Mouse (Mus musculus): ENCODE data around the gene Tmc7. TPM values are rescaled to one million over a fixed set of nuclear protein-coding genes. Genes with fewer than 3 reads are reported as not detected.

The Tmc7 gene
- polyA plus RNA-seq, 1 experiment: 1.9 TPM

DNA sequence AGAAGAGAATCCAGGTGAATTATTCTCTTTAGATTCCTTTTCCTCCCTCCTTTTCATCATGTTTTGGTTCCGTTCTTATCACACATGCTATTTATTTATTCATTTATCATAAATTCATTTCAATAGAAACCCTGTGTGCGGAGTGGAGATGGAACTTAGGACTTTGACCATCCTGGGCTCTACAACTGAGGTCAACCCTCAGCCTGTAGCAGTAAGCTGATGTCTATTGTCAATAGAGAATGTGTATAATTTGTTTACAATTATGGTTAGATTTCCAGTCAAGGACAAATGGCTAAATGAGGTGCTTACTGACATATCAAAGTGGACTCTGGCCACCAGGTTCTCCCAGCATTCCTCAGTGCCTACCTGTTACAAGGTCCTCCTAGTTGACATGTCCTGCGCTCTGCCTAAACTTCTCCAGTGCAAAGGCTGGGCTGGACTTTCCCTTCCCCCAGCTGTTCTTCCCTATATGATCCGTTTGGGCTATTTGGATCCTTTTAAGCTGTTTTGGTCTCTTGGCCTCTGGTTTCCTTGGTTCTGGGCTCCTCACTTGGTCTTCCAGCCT, 26.7 kb upstream of the Tmc7 start:
- no peak overlapping the region for H3K27ac ChIP-seq (ENCODE audit: insufficient read depth, low read length)
- H3K4me1 ChIP-seq (ENCODE audit: control insufficient read depth, insufficient read depth, low read length): no peaks in the 10 kb centered on the region
- no peak overlapping the region for H3K4me3 ChIP-seq (ENCODE audit: insufficient read depth, low read length)
- no peak for TF ChIP-seq POLR2A (IDR thresholded peaks at IDR 0.05; ENCODE audit: low read depth, low read length)

- Histone ChIP-seq H3K4me1 (ENCODE audit: control insufficient read depth, insufficient read depth, low read length) (no peaks in the 10 kb centered on the region), H3K4me3 (ENCODE audit: insufficient read depth, low read length) (no peak overlapping the region), H3K27ac (ENCODE audit: insufficient read depth, low read length) (no peak overlapping the region)
- TF ChIP-seq POLR2A (IDR thresholded peaks at IDR 0.05; ENCODE audit: low read depth, low read length) (no peak), CTCF (IDR thresholded peaks at IDR 0.05; ENCODE audit: borderline replicate concordance, insufficient read depth, low read length) (no peak)
These were observed 26.2 kb upstream of the Tmc7 start for GRCm38 (mm10) chr7:118610721-118611120.

DNA sequence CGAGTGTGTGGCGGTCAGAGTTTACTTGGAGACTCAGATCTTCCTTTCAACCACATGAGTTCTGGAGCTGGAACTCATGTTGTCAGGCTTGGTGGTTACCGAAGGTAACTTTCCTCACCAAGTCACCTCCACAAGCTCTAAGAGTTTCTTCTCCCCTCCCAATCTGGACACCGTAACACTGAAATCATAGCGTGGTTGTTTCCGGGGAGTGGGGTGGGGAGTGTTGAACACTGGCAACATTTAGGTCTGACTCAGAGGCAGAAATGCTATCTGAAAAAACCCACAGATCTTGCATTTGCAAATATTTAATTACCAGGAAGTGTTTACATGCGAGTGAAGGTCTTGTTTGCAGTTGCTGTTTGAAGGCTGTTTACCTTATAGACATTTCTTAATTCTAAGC, 25.3 kb upstream of the Tmc7 start:
- Histone ChIP-seq H3K27ac (ENCODE audit: insufficient read depth, low read length) (no peak overlapping the region), H3K4me3 (ENCODE audit: insufficient read depth, low read length) (no peak overlapping the region), H3K4me1 (ENCODE audit: control insufficient read depth, insufficient read depth, low read length) (no peaks in the 10 kb centered on the region)
- no peak for TF ChIP-seq POLR2A (IDR thresholded peaks at IDR 0.05; ENCODE audit: low read depth, low read length)
- TF ChIP-seq CTCF (IDR thresholded peaks at IDR 0.05; ENCODE audit: borderline replicate concordance, insufficient read depth, low read length): no peak

DNA sequence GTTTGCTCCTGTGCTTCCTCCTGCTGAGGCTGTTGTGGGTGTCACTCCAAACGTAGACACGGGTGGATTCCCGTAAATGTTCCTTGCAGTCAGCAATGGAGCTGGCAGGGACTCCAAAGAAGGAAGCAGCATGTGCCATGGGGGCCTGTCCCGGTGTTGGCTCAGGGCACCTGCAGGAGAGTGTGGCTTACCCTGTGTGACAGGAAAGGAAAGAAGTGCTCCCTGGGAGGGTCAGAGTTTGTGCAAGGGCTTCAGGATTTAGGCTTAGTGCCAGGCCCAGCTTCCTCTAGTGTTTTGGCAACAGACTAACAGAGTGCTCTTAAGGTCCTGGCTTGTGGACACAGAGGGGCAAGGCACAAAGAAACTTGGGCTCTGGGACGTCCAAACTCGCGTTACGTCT, 20.3 kb upstream of the Tmc7 start:
- Histone ChIP-seq H3K27ac (ENCODE audit: insufficient read depth, low read length) (no peak overlapping the region), H3K4me3 (ENCODE audit: insufficient read depth, low read length) (no peak overlapping the region), H3K4me1 (ENCODE audit: control insufficient read depth, insufficient read depth, low read length) (no peaks in the 10 kb centered on the region)
- no peak for TF ChIP-seq POLR2A (IDR thresholded peaks at IDR 0.05; ENCODE audit: low read depth, low read length)
- TF ChIP-seq CTCF (IDR thresholded peaks at IDR 0.05; ENCODE audit: borderline replicate concordance, insufficient read depth, low read length): no peak

DNA sequence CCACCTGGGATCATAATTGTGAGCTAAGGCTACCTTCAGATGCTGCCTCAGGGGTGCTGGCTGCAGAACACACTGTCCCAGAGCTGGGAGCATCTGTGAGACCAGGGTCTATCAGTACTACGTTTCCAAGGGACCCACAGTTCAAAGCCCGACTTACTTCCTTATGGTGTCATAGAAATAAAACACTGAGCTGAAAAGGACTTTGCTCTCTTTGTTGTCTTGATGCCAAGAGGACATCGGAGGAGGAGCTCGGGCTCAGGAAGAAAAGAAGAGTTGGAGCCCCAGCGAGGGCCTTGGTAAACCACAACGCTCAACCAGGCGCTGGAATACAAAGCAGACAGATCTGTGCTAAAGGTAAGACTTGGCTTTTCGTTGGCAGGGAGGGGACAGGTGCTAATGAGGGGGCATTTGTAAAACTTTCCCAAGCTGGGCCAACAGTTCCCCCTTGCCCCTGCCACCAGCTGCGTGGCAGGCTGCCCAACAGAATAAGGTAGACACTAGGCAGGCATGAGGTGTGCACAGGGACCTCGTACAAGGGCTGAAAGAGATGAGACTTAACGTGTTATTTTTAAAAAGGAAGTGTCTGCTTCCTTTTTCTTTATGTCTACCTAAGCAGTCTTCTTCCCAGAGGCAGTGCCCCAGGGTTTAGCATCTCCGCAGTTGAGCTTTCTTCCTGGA, 15.6 kb upstream of the Tmc7 start:
- TF ChIP-seq CTCF (IDR thresholded peaks at IDR 0.05; ENCODE audit: borderline replicate concordance, insufficient read depth, low read length) (no peak), POLR2A (IDR thresholded peaks at IDR 0.05; ENCODE audit: low read depth, low read length) (no peak)
- no peak overlapping the region for H3K27ac ChIP-seq (ENCODE audit: insufficient read depth, low read length)
- H3K4me3 ChIP-seq (ENCODE audit: insufficient read depth, low read length): no peak overlapping the region
- no peaks in the 10 kb centered on the region for H3K4me1 ChIP-seq (ENCODE audit: control insufficient read depth, insufficient read depth, low read length)

DNA sequence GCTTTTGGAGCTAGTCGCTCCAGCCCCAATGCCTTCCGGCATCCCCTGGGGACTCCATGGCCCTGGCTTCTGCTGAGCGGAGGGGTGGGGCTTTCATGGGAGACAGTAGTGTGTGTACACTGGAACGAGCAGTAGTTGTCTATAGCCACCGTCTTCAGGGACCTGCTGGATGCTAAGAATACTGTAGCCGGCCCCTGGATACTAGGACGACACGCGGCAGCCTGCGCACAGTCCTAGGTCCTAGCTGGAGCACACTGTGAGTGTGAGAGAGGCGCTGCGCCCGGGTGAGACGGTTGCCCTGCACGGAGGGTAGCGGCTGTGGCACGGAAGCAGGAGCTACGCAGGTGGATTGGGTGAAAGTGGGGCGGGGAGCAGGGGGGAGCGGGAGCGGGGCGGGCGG, 12.7 kb upstream of the Tmc7 start, which contains the start of gene Tmc5:
TSS of gene Tmc5 (plus strand) at position 97 of the 400 bp plus-strand sequence.
- no peak for TF ChIP-seq POLR2A (IDR thresholded peaks at IDR 0.05; ENCODE audit: low read depth, low read length)
- TF ChIP-seq CTCF (IDR thresholded peaks at IDR 0.05; ENCODE audit: borderline replicate concordance, insufficient read depth, low read length): no peak
- no peaks in the 10 kb centered on the region for H3K4me1 ChIP-seq (ENCODE audit: control insufficient read depth, insufficient read depth, low read length)
- no peak within 1 kb of the TSS for H3K4me3 ChIP-seq (ENCODE audit: insufficient read depth, low read length)

DNA sequence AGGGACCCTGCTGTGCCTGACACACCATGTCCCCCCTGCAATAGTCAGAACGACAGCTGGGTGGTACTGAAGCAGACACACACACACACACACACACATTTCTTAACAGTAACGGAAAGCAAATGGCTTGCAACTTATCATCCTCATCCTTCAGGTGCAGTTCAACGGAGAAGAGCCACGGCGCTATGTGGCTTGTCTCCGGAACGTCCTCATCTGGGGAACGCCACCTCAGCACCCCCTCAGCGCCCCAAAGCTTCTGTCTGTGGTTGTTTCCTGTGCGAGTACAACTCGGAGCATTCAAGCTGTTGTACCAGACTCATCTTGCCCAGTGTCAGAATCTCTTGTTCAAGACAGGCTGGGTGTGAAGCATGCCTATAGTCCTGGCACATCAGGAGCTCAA, 11.7 kb upstream of the Tmc7 start:
- Histone ChIP-seq H3K4me3 (ENCODE audit: insufficient read depth, low read length) (no peak overlapping the region), H3K4me1 (ENCODE audit: control insufficient read depth, insufficient read depth, low read length) (no peaks in the 10 kb centered on the region), H3K27ac (ENCODE audit: insufficient read depth, low read length) (no peak overlapping the region)
- TF ChIP-seq CTCF (IDR thresholded peaks at IDR 0.05; ENCODE audit: borderline replicate concordance, insufficient read depth, low read length) (no peak), POLR2A (IDR thresholded peaks at IDR 0.05; ENCODE audit: low read depth, low read length) (no peak)

More for the DNA sequence above, 12.7 kb upstream of the Tmc7 start, which contains the start of gene Tmc5:
- no peak within 1 kb of the TSS for H3K27ac ChIP-seq (ENCODE audit: insufficient read depth, low read length)

- Histone ChIP-seq H3K4me3 (ENCODE audit: insufficient read depth, low read length) (no peak overlapping the region), H3K27ac (ENCODE audit: insufficient read depth, low read length) (no peak overlapping the region), H3K4me1 (ENCODE audit: control insufficient read depth, insufficient read depth, low read length) (no peaks in the 10 kb centered on the region)
- TF ChIP-seq POLR2A (IDR thresholded peaks at IDR 0.05; ENCODE audit: low read depth, low read length) (no peak), CTCF (IDR thresholded peaks at IDR 0.05; ENCODE audit: borderline replicate concordance, insufficient read depth, low read length) (peak; percentile 88; the same call in 1 of the 2 replicates)
These were observed 10.7 kb upstream of the Tmc7 start for GRCm38 (mm10) chr7:118595228-118595627.

- Histone ChIP-seq H3K4me3 (ENCODE audit: insufficient read depth, low read length) (no peak overlapping the region), H3K4me1 (ENCODE audit: control insufficient read depth, insufficient read depth, low read length) (no peaks in the 10 kb centered on the region), H3K27ac (ENCODE audit: insufficient read depth, low read length) (no peak overlapping the region)
- no peak for TF ChIP-seq CTCF (IDR thresholded peaks at IDR 0.05; ENCODE audit: borderline replicate concordance, insufficient read depth, low read length)
- TF ChIP-seq POLR2A (IDR thresholded peaks at IDR 0.05; ENCODE audit: low read depth, low read length): no peak
These were observed 10.1 kb upstream of the Tmc7 start for GRCm38 (mm10) chr7:118594611-118595010.

- Histone ChIP-seq H3K4me1 (ENCODE audit: control insufficient read depth, insufficient read depth, low read length) (no peaks in the 10 kb centered on the region), H3K27ac (ENCODE audit: insufficient read depth, low read length) (no peak overlapping the region), H3K4me3 (ENCODE audit: insufficient read depth, low read length) (no peak overlapping the region)
- TF ChIP-seq CTCF (IDR thresholded peaks at IDR 0.05; ENCODE audit: borderline replicate concordance, insufficient read depth, low read length) (no peak), POLR2A (IDR thresholded peaks at IDR 0.05; ENCODE audit: low read depth, low read length) (no peak)
These were observed 9.3 kb upstream of the Tmc7 start for GRCm38 (mm10) chr7:118593567-118594407.

All from embryonic fibroblast, embryonic 13.5 days (primary cell).